Mouse (Mus musculus): ENCODE data around the gene Gm6525. TPM values are rescaled to one million over a fixed set of nuclear protein-coding genes. Genes with fewer than 3 reads are reported as not detected.
A peak's percentile ranks its signal among the peaks of the same experiment; 100 is the strongest.

Gene Gm6525
- total and polyA plus RNA-seq, 3 experiments: 0.17 to 0.71 (median 0.31) TPM

GRCm38 (mm10) chr3:84181717-84182116, 7.8 kb downstream of the Gm6525 start:
- no peak overlapping the region for H3K27ac ChIP-seq (ENCODE audit: insufficient read depth, low read depth)
- H3K9me3 ChIP-seq (replicated peaks; ENCODE audit: low read length): no peaks in the 10 kb centered on the region
- peaks cover 0 to under 1% of the 10 kb centered on the region in 2 experiments; a peak in 2 of 4 replicates for H3K4me1 ChIP-seq (ENCODE audit: control insufficient read depth in 1 of 2, insufficient read depth in 2 of 2)
- no peaks in the 10 kb centered on the region for H3K36me3 ChIP-seq (replicated peaks in 1 of 2; ENCODE audit: control insufficient read depth in 1 of 2, insufficient read depth in 1 of 2, low read length in 1 of 2)
- H3K27me3 ChIP-seq (replicated peaks): no peaks in the 10 kb centered on the region
- in situ Hi-C loops (cut with MboI; ENCODE audit: low pct_ligation_motif_present, low pct_unique_long_range_greater_than_20kb, low sequenced_read_pairs): loop anchor here (5.0 kb wide), 1 partner anchor 36 kb away; no protein-coding TSS in a partner anchor
- DNase-seq (ENCODE audit: extremely low read depth): no peak
- dilution Hi-C loops (cut with MboI; ENCODE audit: extremely low pct_ligation_motif_present, extremely low pct_unique_long_range_greater_than_20kb, low sequenced_read_pairs): no loop called here
- no peak overlapping the region for H3K9ac ChIP-seq (ENCODE audit: insufficient read depth, low read depth)
- TF ChIP-seq NRF1 (IDR thresholded peaks at IDR 0.05; ENCODE audit: low read depth, low read length) (no peak), POLR2AphosphoS2 (IDR thresholded peaks at IDR 0.05; ENCODE audit: low read depth, low read length) (no peak), TCF12 (IDR thresholded peaks at IDR 0.05; ENCODE audit: low read depth, low read length) (no peak), NELFE (IDR thresholded peaks at IDR 0.05; ENCODE audit: low read depth, low read length) (no peak), RAD21 (IDR thresholded peaks at IDR 0.05; ENCODE audit: low read depth, low read length) (no peak), ZNF384 (IDR thresholded peaks at IDR 0.05; ENCODE audit: low read depth, low read length) (no peak), USF2 (conservative IDR thresholded peaks at IDR 0.05; ENCODE audit: low read depth, low read length) (no peak), ZMIZ1 (IDR thresholded peaks at IDR 0.05; ENCODE audit: low read depth, low read length) (no peak), JUND (conservative IDR thresholded peaks at IDR 0.05; ENCODE audit: low read depth, low read length) (no peak), MXI1 (IDR thresholded peaks at IDR 0.05; ENCODE audit: low read depth, low read length) (no peak), SMC3 (IDR thresholded peaks at IDR 0.05; ENCODE audit: low read depth, low read length) (no peak), TBP (conservative IDR thresholded peaks at IDR 0.05; ENCODE audit: low read depth, low read length) (no peak)
- H3K79me2 ChIP-seq (replicated peaks; ENCODE audit: control insufficient read depth, extremely low read depth, insufficient read depth, poor library complexity, severe bottlenecking): no peaks in the 10 kb centered on the region
- no peak overlapping the region for H3K4me3 ChIP-seq (replicated peaks in 1 of 3; ENCODE audit: low read depth in 2 of 3, low read length in 2 of 3, poor library complexity in 1 of 3)
- no peak overlapping the region for H3K4me2 ChIP-seq (ENCODE audit: insufficient read depth, low read depth, poor library complexity, severe bottlenecking)

DNA sequence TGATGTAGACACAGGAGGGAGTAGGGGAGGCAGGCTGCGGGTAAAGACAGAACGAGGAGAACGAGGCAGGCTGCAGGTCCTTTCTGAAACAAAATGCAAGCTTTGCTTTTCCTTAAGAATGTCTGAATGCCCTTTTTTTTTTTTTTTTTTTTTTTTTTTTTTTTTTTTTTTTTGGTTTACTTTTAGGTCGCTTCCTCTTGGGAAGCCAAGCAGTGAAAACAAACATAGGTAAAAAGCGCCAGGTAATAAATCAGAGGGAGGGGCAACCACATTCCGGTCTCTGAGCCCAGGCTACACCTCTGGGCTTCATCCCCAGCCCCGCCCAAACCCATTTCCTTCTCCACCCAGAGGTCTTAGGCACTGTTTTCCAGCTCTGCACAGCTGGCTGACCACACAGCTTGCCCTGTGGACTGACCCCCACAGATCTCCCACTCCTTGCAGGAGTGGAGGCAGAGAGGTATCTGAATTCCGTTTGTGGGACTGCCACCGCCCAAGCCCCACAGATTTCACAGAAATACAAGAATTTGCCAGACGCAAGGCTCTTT, 15.8 kb downstream of the Gm6525 start:
- no peak overlapping the region for H3K4me3 ChIP-seq (replicated peaks in 1 of 3; ENCODE audit: low read depth in 2 of 3, low read length in 2 of 3, poor library complexity in 1 of 3)

More for the DNA sequence above, 15.8 kb downstream of the Gm6525 start:
- no peak overlapping the region for H3K27ac ChIP-seq (ENCODE audit: insufficient read depth, low read depth)
- no peaks in the 10 kb centered on the region for H3K27me3 ChIP-seq (replicated peaks)
- no peak overlapping the region for H3K4me2 ChIP-seq (ENCODE audit: insufficient read depth, low read depth, poor library complexity, severe bottlenecking)
- H3K9me3 ChIP-seq (replicated peaks; ENCODE audit: low read length): no peaks in the 10 kb centered on the region
- H3K79me2 ChIP-seq (replicated peaks; ENCODE audit: control insufficient read depth, extremely low read depth, insufficient read depth, poor library complexity, severe bottlenecking): no peaks in the 10 kb centered on the region
- no peaks in the 10 kb centered on the region for H3K4me1 ChIP-seq (ENCODE audit: control insufficient read depth in 1 of 2, insufficient read depth in 2 of 2)
- in situ Hi-C loops (cut with MboI; ENCODE audit: low pct_ligation_motif_present, low pct_unique_long_range_greater_than_20kb, low sequenced_read_pairs) (no loop called here), dilution Hi-C loops (cut with MboI; ENCODE audit: extremely low pct_ligation_motif_present, extremely low pct_unique_long_range_greater_than_20kb, low sequenced_read_pairs) (no loop called here)
- TF ChIP-seq MAX (IDR thresholded peaks at IDR 0.05; ENCODE audit: low read length): no peak
- no peak for TF ChIP-seq ZKSCAN1 (IDR thresholded peaks at IDR 0.05; ENCODE audit: borderline replicate concordance, low read depth, low read length)
- no peak for TF ChIP-seq UBTF (IDR thresholded peaks at IDR 0.05; ENCODE audit: low read depth, low read length)
- peak; percentile 47 for TF ChIP-seq ZNF384 (IDR thresholded peaks at IDR 0.05; ENCODE audit: low read depth, low read length)
- no peak for TF ChIP-seq CHD1 (IDR thresholded peaks at IDR 0.05; ENCODE audit: low read depth, low read length)
- H3K9ac ChIP-seq (ENCODE audit: insufficient read depth, low read depth): no peak overlapping the region
- no peak for DNase-seq (ENCODE audit: extremely low read depth)
- H3K36me3 ChIP-seq (replicated peaks in 1 of 2; ENCODE audit: control insufficient read depth in 1 of 2, insufficient read depth in 1 of 2, low read length in 1 of 2): peaks cover 6 to 31% of the 10 kb centered on the region in 2 experiments
